Mouse (Mus musculus) T-cell, adult 2 months (primary cell): ENCODE results near the gene Jazf1.

Source experiments
- DNase-seq: peaks from one replicate; pipeline ENCODE4 v3.0.0; 2022; ENCODE audit warnings: low spot score

The Jazf1 gene

GRCm38 (mm10) chr6:52956131-52956530 is 112.3 kb downstream of the Jazf1 start:
- no peak for DNase-seq

- DNase-seq, result no peak
Measured at GRCm38 (mm10) chr6:52955304-52955703, 113.1 kb downstream of the Jazf1 start.

- DNase-seq, result no peak
Measured at GRCm38 (mm10) chr6:52954861-52955260, 113.6 kb downstream of the Jazf1 start.

- DNase-seq, result no peak
Measured at GRCm38 (mm10) chr6:52954441-52954840, 114.0 kb downstream of the Jazf1 start.

GRCm38 (mm10) chr6:52952526-52952900 is 115.9 kb downstream of the Jazf1 start:
- DNase-seq, result no peak

GRCm38 (mm10) chr6:52951871-52952525 is 116.4 kb downstream of the Jazf1 start:
- no peak for DNase-seq

GRCm38 (mm10) chr6:52950371-52950770 is 118.1 kb downstream of the Jazf1 start:
- DNase-seq, result no peak

- no peak for DNase-seq
Measured at GRCm38 (mm10) chr6:52942534-52942933, 125.9 kb downstream of the Jazf1 start.

GRCm38 (mm10) chr6:52942101-52942500 is 126.3 kb downstream of the Jazf1 start:
- no peak for DNase-seq

GRCm38 (mm10) chr6:52937916-52938315 is 130.5 kb downstream of the Jazf1 start:
- no peak for DNase-seq

- no peak for DNase-seq
Measured at GRCm38 (mm10) chr6:52936995-52937394, 131.4 kb downstream of the Jazf1 start.

GRCm38 (mm10) chr6:52934021-52934420 is 134.4 kb downstream of the Jazf1 start:
- no peak for DNase-seq

GRCm38 (mm10) chr6:52932603-52933178 is 135.7 kb downstream of the Jazf1 start:
- no peak for DNase-seq

- DNase-seq, result no peak
Measured at GRCm38 (mm10) chr6:52929358-52929757, 139.1 kb downstream of the Jazf1 start.

- no peak for DNase-seq
Measured at GRCm38 (mm10) chr6:52926947-52927346, 141.5 kb downstream of the Jazf1 start.

- DNase-seq, result no peak
Measured at GRCm38 (mm10) chr6:52925458-52926042, 142.9 kb downstream of the Jazf1 start.

- no peak for DNase-seq
Measured at GRCm38 (mm10) chr6:52921248-52921647, 147.2 kb downstream of the Jazf1 start.

- no peak for DNase-seq
Measured at GRCm38 (mm10) chr6:52920719-52921118, 147.7 kb downstream of the Jazf1 start.

GRCm38 (mm10) chr6:52919442-52919841 is 149.0 kb downstream of the Jazf1 start:
- no peak for DNase-seq

GRCm38 (mm10) chr6:52918980-52919379 is 149.5 kb downstream of the Jazf1 start:
- DNase-seq, result peak; percentile 45

GRCm38 (mm10) chr6:52917471-52917870 is 151.0 kb downstream of the Jazf1 start:
- no peak for DNase-seq

GRCm38 (mm10) chr6:52916836-52917376 is 151.5 kb downstream of the Jazf1 start:
- DNase-seq, result no peak

- no peak for DNase-seq
Measured at GRCm38 (mm10) chr6:52914921-52915320, 153.5 kb downstream of the Jazf1 start.
